Mouse (Mus musculus) bone marrow, adult 2 months (tissue): ENCODE measurements around the gene Mnt. TPM values are rescaled to one million over a fixed set of nuclear protein-coding genes. Genes with fewer than 3 reads are reported as not detected.
A peak's percentile ranks its signal among the peaks of the same experiment; 100 is the strongest.

ENCODE experiments used
- H3K27ac ChIP-seq: fragments of 200-500 bp; 2 replicates; pipeline ENCODE4 v1.5.1; 2012; ENCODE audit warnings: low read depth, mild to moderate bottlenecking, control low read depth, inconsistent platforms, low read length; ENCODE audit not compliant: control insufficient read depth, poor library complexity, insufficient read depth
- H3K4me1 ChIP-seq: fragments of 200-500 bp; 2 replicates; pipeline ENCODE4 v1.6.1; 2011; ENCODE audit warnings: low read length; ENCODE audit not compliant: control insufficient read depth, insufficient read depth
- H3K4me3 ChIP-seq: fragments of 200-500 bp; replicated peaks from 2 replicates; pipeline ENCODE3; 2011; ENCODE audit warnings: mild to moderate bottlenecking, low read depth, low read length, control low read depth; ENCODE audit not compliant: control insufficient read depth
- CTCF ChIP-seq: fragments of 200-500 bp; IDR thresholded peaks from 2 replicates; pipeline ENCODE4 v1.5.1; 2011; ENCODE audit warnings: low read length, control low read depth; ENCODE audit not compliant: control insufficient read depth, insufficient read depth
- POLR2A ChIP-seq: fragments of 200-500 bp; IDR thresholded peaks from 2 replicates; pipeline ENCODE4 v1.6.1; 2011; ENCODE audit warnings: low read depth, mild to moderate bottlenecking, control low read depth, low read length, borderline replicate concordance; ENCODE audit not compliant: control insufficient read depth
- WGBS: fragments of 180-500 bp; shearing (Covaris S2); methylation state at CpG from one replicate; pipeline ENCODE4 v1.1.7; 2018; 5-methylcytosine and 5-hydroxymethylcytosine counted together
- polyA plus RNA-seq: library from polyadenylated mRNA; stranded (reverse); fragments of >200 nt; gene quantifications from 2 replicates; pipeline ENCODE4 v1.2.4, GENCODE M21; 2011; ENCODE audit warnings: low replicate concordance; ENCODE audit not compliant: missing spikeins, insufficient read depth, insufficient read length

The Mnt gene
- polyA plus RNA-seq, 1 experiment, result 20.3 TPM

DNA sequence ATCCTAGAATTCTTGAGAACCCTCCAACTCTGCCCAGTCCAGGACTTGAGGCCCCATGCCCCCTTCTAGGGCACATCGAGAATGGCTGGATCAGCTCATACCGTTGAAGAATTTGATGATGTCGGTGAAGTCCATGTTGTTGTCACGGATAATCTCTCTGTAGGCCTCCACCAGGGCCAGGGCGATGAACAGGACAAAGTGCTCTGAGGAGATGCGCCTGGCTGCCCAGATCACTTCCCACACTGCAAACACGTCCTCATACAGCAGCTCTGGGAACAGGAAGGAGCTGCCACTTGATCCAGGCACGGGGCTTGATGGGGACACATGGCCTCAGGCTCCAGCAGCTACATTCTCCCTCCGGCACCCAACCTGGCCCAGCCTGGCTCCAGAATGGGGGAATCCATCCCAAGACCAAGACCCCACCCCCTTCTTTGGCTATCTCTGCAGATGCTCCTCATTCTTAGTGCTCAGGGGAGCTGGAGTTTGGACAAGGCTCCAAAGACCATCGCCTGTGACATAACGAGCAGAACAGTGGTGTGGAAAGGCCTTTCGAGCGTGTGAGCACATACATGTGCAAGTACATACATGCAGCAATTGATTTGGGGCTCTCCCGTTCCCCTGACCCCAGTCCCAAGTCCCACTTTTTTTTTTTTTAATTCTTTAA, 20.4 kb downstream of the Mnt start:
- Histone ChIP-seq H3K27ac (no peak overlapping the region), H3K4me1 (no peaks in the 10 kb centered on the region), H3K4me3 (no peak overlapping the region)
- no peak for TF ChIP-seq POLR2A
- no peak for TF ChIP-seq CTCF
- WGBS, result 82% methylated on average over 14 of the region's 14 CpGs

GRCm38 (mm10) chr11:74857756-74858155, 27.0 kb downstream of the Mnt start:
- Histone ChIP-seq H3K4me1 (no peaks in the 10 kb centered on the region), H3K27ac (no peak overlapping the region), H3K4me3 (no peak overlapping the region)
- WGBS, result 91% methylated on average over 9 of the region's 9 CpGs
- TF ChIP-seq CTCF, result no peak
- no peak for TF ChIP-seq POLR2A

- H3K4me3 ChIP-seq, result no peak overlapping the region
- WGBS, result 88% methylated on average over 5 of the region's 5 CpGs
Observed at GRCm38 (mm10) chr11:74862129-74862528, 31.4 kb downstream of the Mnt start.

GRCm38 (mm10) chr11:74863471-74863870, 32.8 kb downstream of the Mnt start:
- Histone ChIP-seq H3K27ac (no peak overlapping the region), H3K4me3 (no peak overlapping the region), H3K4me1 (no peaks in the 10 kb centered on the region)
- no peak for TF ChIP-seq POLR2A
- 0 out of 2 replicates have a peak, but pooled peaks have one; percentile 10 for TF ChIP-seq CTCF
- 76% methylated on average over 11 of the region's 11 CpGs for WGBS

More at GRCm38 (mm10) chr11:74862129-74862528, 31.4 kb downstream of the Mnt start:
- H3K4me1 ChIP-seq, result no peaks in the 10 kb centered on the region
- TF ChIP-seq CTCF (no peak), POLR2A (no peak)
- H3K27ac ChIP-seq, result no peak overlapping the region

GRCm38 (mm10) chr11:74864421-74864820, 33.7 kb downstream of the Mnt start:
- TF ChIP-seq POLR2A, result no peak
- no peak for TF ChIP-seq CTCF
- Histone ChIP-seq H3K4me1 (no peaks in the 10 kb centered on the region), H3K27ac (no peak overlapping the region), H3K4me3 (no peak overlapping the region)
- 92% methylated on average over 9 of the region's 9 CpGs for WGBS

GRCm38 (mm10) chr11:74865252-74865651, 34.5 kb downstream of the Mnt start:
- no peak overlapping the region for H3K27ac ChIP-seq
- no peaks in the 10 kb centered on the region for H3K4me1 ChIP-seq
- no peak overlapping the region for H3K4me3 ChIP-seq
- 86% methylated on average over 9 of the region's 9 CpGs for WGBS
- no peak for TF ChIP-seq POLR2A
- TF ChIP-seq CTCF, result no peak

DNA sequence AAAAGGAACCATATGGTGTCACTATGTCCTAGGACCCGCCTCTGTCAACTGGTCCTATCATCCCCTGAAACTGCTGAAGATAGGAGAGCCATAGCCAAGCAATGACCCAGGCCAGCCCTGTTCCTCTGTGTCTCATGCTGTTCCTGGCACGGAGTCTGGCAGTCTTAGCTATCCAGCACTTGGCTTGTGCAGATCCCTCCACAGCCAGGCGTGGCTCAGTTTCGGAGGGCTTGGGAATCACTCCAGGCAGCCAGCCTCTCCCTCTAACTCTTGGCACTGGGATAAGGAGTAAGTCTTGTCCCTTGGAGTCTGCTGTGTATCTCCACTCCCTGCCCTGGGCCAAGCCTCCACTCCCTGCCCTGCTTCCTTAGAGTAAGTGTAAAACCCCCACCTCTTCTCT, 35.9 kb downstream of the Mnt start:
- Histone ChIP-seq H3K27ac (no peak overlapping the region), H3K4me1 (no peaks in the 10 kb centered on the region), H3K4me3 (no peak overlapping the region)
- WGBS, result 89% methylated on average over 4 of the region's 4 CpGs
- TF ChIP-seq POLR2A (no peak), CTCF (no peak)

GRCm38 (mm10) chr11:74867181-74867580, 36.5 kb downstream of the Mnt start:
- WGBS, result 77% methylated on average over 2 of the region's 2 CpGs
- no peak overlapping the region for H3K27ac ChIP-seq
- H3K4me1 ChIP-seq, result no peaks in the 10 kb centered on the region
- TF ChIP-seq POLR2A, result no peak
- no peak for TF ChIP-seq CTCF
- H3K4me3 ChIP-seq, result no peak overlapping the region

GRCm38 (mm10) chr11:74868046-74868760, 37.5 kb downstream of the Mnt start:
- H3K4me1 ChIP-seq, result no peaks in the 10 kb centered on the region
- no peak overlapping the region for H3K4me3 ChIP-seq
- TF ChIP-seq CTCF, result no peak
- H3K27ac ChIP-seq, result no peak overlapping the region
- 87% methylated on average over 13 of the region's 13 CpGs for WGBS
